Mouse (Mus musculus) C2C12 (cell line): ENCODE measurements at regions not wholly inside any gene's neighbourhood (a gene's known extent, or its start where the extent isn't known, plus 50 kb on each side); places are given as distances from the start of the nearest gene placed in this dataset.

Experiments used
- H3K27me3 ChIP-seq: one replicate; pipeline ENCODE4 v1.6.1; 2011; ENCODE audit not compliant: control insufficient read depth, insufficient read depth, insufficient read length
- H3K36me3 ChIP-seq: one replicate; pipeline ENCODE4 v1.6.1; 2011; ENCODE audit not compliant: control insufficient read depth, insufficient read depth
- H3K4me3 ChIP-seq: one replicate; pipeline ENCODE4 v1.5.1; 2011; ENCODE audit warnings: mild to moderate bottlenecking, control low read depth; ENCODE audit not compliant: poor library complexity, insufficient read depth, severe bottlenecking
- H3K79me2 ChIP-seq: one replicate; pipeline ENCODE4 v1.6.1; 2011; ENCODE audit not compliant: control insufficient read depth, insufficient read depth
- H3K79me3 ChIP-seq: one replicate; pipeline ENCODE4 v1.6.1; 2011; ENCODE audit warnings: low read depth, control low read depth
- H3ac ChIP-seq: one replicate; pipeline ENCODE3; 2011; ENCODE audit warnings: low read depth; ENCODE audit not compliant: control insufficient read depth, insufficient read length
- CEBPB ChIP-seq: IDR thresholded peaks from one replicate; pipeline ENCODE4 v1.6.1; 2011; ENCODE audit warnings: low read depth, mild to moderate bottlenecking, control low read depth, moderate library complexity
- CTCF ChIP-seq: IDR thresholded peaks from one replicate; pipeline ENCODE4 v1.5.1; 2011; ENCODE audit not compliant: control insufficient read depth, insufficient read depth, insufficient read length
- FOSL1 ChIP-seq: IDR thresholded peaks from one replicate; pipeline ENCODE4 v1.8.0; 2011; ENCODE audit warnings: mild to moderate bottlenecking, low read length; ENCODE audit not compliant: poor library complexity, insufficient read depth, severe bottlenecking
- MAX ChIP-seq: IDR thresholded peaks from one replicate; pipeline ENCODE4 v1.6.1; 2011; ENCODE audit warnings: mild to moderate bottlenecking, control low read depth
- MYOD1 ChIP-seq: IDR thresholded peaks from one replicate; pipeline ENCODE4 v1.6.1; 2011; ENCODE audit warnings: low read depth; ENCODE audit not compliant: control insufficient read depth, insufficient read length
- MYOG ChIP-seq: IDR thresholded peaks from one replicate; pipeline ENCODE4 v1.6.1; 2011; ENCODE audit not compliant: control insufficient read depth, insufficient read length; ENCODE audit errors: extremely low read depth
- USF1 ChIP-seq: IDR thresholded peaks from one replicate; pipeline ENCODE4 v1.6.1; 2011; ENCODE audit warnings: low read depth, mild to moderate bottlenecking, control low read depth, moderate library complexity

- Histone ChIP-seq H3K79me3 (no peaks in the 10 kb centered on the region), H3K36me3 (no peaks in the 10 kb centered on the region), H3K27me3 (no peaks in the 10 kb centered on the region), H3K4me3 (no peak overlapping the region), H3ac (no peak overlapping the region), H3K79me2 (no peaks in the 10 kb centered on the region)
- no peak for TF ChIP-seq FOSL1
- no peak for TF ChIP-seq CEBPB
- no peak for TF ChIP-seq CTCF
- TF ChIP-seq MAX: no peak
- no peak for TF ChIP-seq MYOD1
- TF ChIP-seq MYOG: no peak
- no peak for TF ChIP-seq USF1
Observed at GRCm38 (mm10) chr9:34423062-34423461, 62.6 kb upstream of the Kirrel3 start.

DNA sequence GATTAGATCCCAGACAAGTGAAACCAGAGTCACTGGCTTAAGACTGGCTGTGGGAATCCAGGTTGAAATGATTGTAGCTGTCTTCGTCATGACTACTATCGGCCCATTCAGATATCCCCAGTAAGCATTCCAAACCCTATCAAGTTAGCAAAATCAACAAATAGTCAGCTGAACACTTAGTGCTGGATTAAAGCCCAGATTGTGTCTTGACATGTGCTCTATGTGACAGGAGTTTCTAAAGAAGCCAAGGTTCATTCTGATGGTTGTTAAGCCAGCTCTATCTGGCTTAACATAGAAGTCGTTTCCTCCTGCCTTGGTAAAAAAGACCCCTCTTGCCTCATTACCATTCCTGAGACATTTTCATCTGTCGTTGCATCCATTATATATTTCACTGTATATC is 59.1 kb upstream of the Kirrel3 start:
- H3K79me2 ChIP-seq: no peaks in the 10 kb centered on the region
- H3K4me3 ChIP-seq: no peak overlapping the region
- no peaks in the 10 kb centered on the region for H3K36me3 ChIP-seq
- TF ChIP-seq CTCF: no peak
- TF ChIP-seq FOSL1: no peak
- TF ChIP-seq MAX: no peak
- no peak for TF ChIP-seq CEBPB
- TF ChIP-seq USF1: no peak
- TF ChIP-seq MYOD1: no peak
- no peak for TF ChIP-seq MYOG
- H3ac ChIP-seq: no peak overlapping the region
- no peaks in the 10 kb centered on the region for H3K79me3 ChIP-seq
- H3K27me3 ChIP-seq: no peaks in the 10 kb centered on the region

GRCm38 (mm10) chr9:34427711-34428110 is 58.0 kb upstream of the Kirrel3 start:
- no peak for TF ChIP-seq USF1
- no peak for TF ChIP-seq MYOG
- Histone ChIP-seq H3ac (no peak overlapping the region), H3K79me3 (no peaks in the 10 kb centered on the region), H3K4me3 (no peak overlapping the region), H3K36me3 (no peaks in the 10 kb centered on the region), H3K27me3 (no peaks in the 10 kb centered on the region), H3K79me2 (no peaks in the 10 kb centered on the region)
